In the genomic region with DNA sequence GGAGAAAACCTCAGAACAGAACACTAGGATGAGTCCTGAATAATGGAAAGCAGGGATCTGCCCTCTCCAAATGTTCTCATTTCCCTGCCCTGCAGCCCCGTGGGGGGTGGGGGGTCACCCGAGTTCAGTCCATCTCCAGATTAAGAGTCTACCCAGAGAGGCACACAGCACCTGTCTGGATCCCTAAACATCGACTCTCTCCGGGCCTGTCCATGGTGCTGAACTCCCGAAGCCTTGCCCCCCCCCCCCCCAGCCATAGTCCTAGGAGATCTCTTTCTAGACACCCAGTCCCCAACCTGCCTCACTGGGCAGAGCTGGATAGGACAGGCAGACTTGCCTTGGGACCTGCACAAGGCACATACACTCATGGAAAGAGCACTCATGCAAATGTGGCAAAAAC, we compare ENCODE assay signal across 20 mouse cellular contexts. TPM values are rescaled to one million over a fixed set of nuclear protein-coding genes. Genes with fewer than 3 reads are reported as not detected.
DNase-seq lines count a peak whose midpoint lies in the region; ATAC-seq and TF ChIP-seq lines count a peak whose summit lies in the region.
"Had no signal": no experiment of that assay in that cellular context is flagged by ENCODE, and none has a peak within 500 bp of the region (broad histone marks: within the 10 kb centered on the region; RNA-seq: fewer than 3 reads in every experiment).

No protein-coding gene starts in this region.

- TF ChIP-seq POLR2A in CH12.LX (IDR thresholded peaks at IDR 0.05; ENCODE audit: low read depth, low read length): no peak

- no peak overlapping the region for H3K4me3 ChIP-seq in hindbrain, embryonic 11.5 days (ENCODE audit: low read depth, low read length)
- H3K4me3 ChIP-seq in hindbrain, embryonic 12.5 days: no peak overlapping the region
- H3K4me3 ChIP-seq in CH12.LX (replicated peaks in 1 of 3; ENCODE audit: low read depth in 2 of 3, low read length in 2 of 3, poor library complexity in 1 of 3): no peak overlapping the region
- H3K4me3 ChIP-seq in embryonic facial prominence, embryonic 11.5 days (ENCODE audit: low read depth, low read length): no peak overlapping the region
- H3K4me3 ChIP-seq: embryonic facial prominence, embryonic 15.5 days; forebrain, embryonic 12.5 days; heart, embryonic 13.5 days; hindbrain, embryonic 13.5 days; midbrain, embryonic 12.5 days had no signal

- no peak for TF ChIP-seq EP300 in CH12.LX (IDR thresholded peaks at IDR 0.05; ENCODE audit: low read length)

- WGBS in hindbrain, embryonic 11.5 days: 21% methylated on average over 5 of the region's 5 CpGs
- WGBS in hindbrain, embryonic 12.5 days: 38% methylated on average over 5 of the region's 5 CpGs
- WGBS in embryonic facial prominence, embryonic 11.5 days: 36% methylated on average over 5 of the region's 5 CpGs

- no peak for ATAC-seq in hindbrain, embryonic 11.5 days (ENCODE audit: low FRiP score)
- no peak for ATAC-seq in hindbrain, embryonic 12.5 days (ENCODE audit: low FRiP score)
- ATAC-seq in embryonic facial prominence, embryonic 11.5 days (replicated peaks; ENCODE audit: insufficient number of reproducible peaks, low FRiP score, low TSS enrichment, low read depth): no peak

- DNase-seq in hindbrain, embryonic 11.5 days (ENCODE audit: low spot score): peak; percentile 15
- DNase-seq in 3T3-L1 (ENCODE audit: low read depth, low spot score): peak; percentile 7
- peak; percentile 3 for DNase-seq in CH12.LX (ENCODE audit: extremely low read depth)
- DNase-seq in embryonic facial prominence, embryonic 11.5 days (ENCODE audit: low spot score): peak; percentile 55
- no peak for DNase-seq in gastrocnemius, postnatal 10 days
- no peak for DNase-seq in retina, postnatal 1 day
- DNase-seq: cerebellum, postnatal 14 days; kidney, adult 11 months; layer of hippocampus, postnatal 36 days; left cerebral cortex, postnatal 4 days; right cerebral cortex, postnatal 25 days had no signal

- H3K4me2 ChIP-seq in hindbrain, embryonic 11.5 days (replicated peaks; ENCODE audit: low read depth, low read length): no peak overlapping the region
- H3K4me2 ChIP-seq in hindbrain, embryonic 12.5 days (replicated peaks): no peak overlapping the region
- H3K4me2 ChIP-seq in CH12.LX (ENCODE audit: insufficient read depth, low read depth, poor library complexity, severe bottlenecking): no peak overlapping the region
- no peak overlapping the region for H3K4me2 ChIP-seq in embryonic facial prominence, embryonic 11.5 days (ENCODE audit: low read depth, low read length)
- H3K4me2 ChIP-seq: embryonic facial prominence, embryonic 15.5 days; forebrain, embryonic 12.5 days; heart, embryonic 13.5 days; hindbrain, embryonic 13.5 days; midbrain, embryonic 12.5 days had no signal

- no peaks in the 10 kb centered on the region for H3K79me2 ChIP-seq in CH12.LX (replicated peaks; ENCODE audit: control insufficient read depth, extremely low read depth, insufficient read depth, poor library complexity, severe bottlenecking)

- no peaks in the 10 kb centered on the region for H3K27me3 ChIP-seq in hindbrain, embryonic 11.5 days (ENCODE audit: control insufficient read depth, insufficient read depth, low read length)
- no peaks in the 10 kb centered on the region; the same call in 1 of the 2 replicates for H3K27me3 ChIP-seq in hindbrain, embryonic 12.5 days
- H3K27me3 ChIP-seq in CH12.LX (replicated peaks): peaks cover 8% of the 10 kb centered on the region
- H3K27me3 ChIP-seq in embryonic facial prominence, embryonic 11.5 days (ENCODE audit: control insufficient read depth, insufficient read depth, low read length): no peaks in the 10 kb centered on the region
- H3K27me3 ChIP-seq: forebrain, embryonic 12.5 days; hindbrain, embryonic 13.5 days; midbrain, embryonic 12.5 days had no signal

- no peaks in the 10 kb centered on the region for H3K36me3 ChIP-seq in hindbrain, embryonic 11.5 days (ENCODE audit: control insufficient read depth, insufficient read depth, low read length)
- H3K36me3 ChIP-seq in hindbrain, embryonic 12.5 days: no peaks in the 10 kb centered on the region
- no peaks in the 10 kb centered on the region for H3K36me3 ChIP-seq in CH12.LX (replicated peaks in 1 of 2; ENCODE audit: control insufficient read depth in 1 of 2, insufficient read depth in 1 of 2, low read length in 1 of 2)
- no peaks in the 10 kb centered on the region for H3K36me3 ChIP-seq in embryonic facial prominence, embryonic 11.5 days (replicated peaks; ENCODE audit: control insufficient read depth, insufficient read depth, low read depth, low read length)
- H3K36me3 ChIP-seq: embryonic facial prominence, embryonic 15.5 days; forebrain, embryonic 12.5 days; heart, embryonic 13.5 days; hindbrain, embryonic 13.5 days; midbrain, embryonic 12.5 days had no signal

- no peak for TF ChIP-seq CTCF in CH12.LX (conservative IDR thresholded peaks at IDR 0.05 in 1 of 2, IDR thresholded peaks at IDR 0.05 in 1 of 2; ENCODE audit: low read depth in 2 of 2, low read length in 2 of 2)

- H3K9ac ChIP-seq in hindbrain, embryonic 11.5 days (ENCODE audit: low read depth, low read length): no peak overlapping the region
- no peak overlapping the region for H3K9ac ChIP-seq in hindbrain, embryonic 12.5 days
- H3K9ac ChIP-seq in CH12.LX (ENCODE audit: insufficient read depth, low read depth): no peak overlapping the region
- no peak overlapping the region for H3K9ac ChIP-seq in embryonic facial prominence, embryonic 11.5 days (replicated peaks; ENCODE audit: low read length)
- H3K9ac ChIP-seq: embryonic facial prominence, embryonic 15.5 days; forebrain, embryonic 12.5 days; heart, embryonic 13.5 days; hindbrain, embryonic 13.5 days; liver, embryonic 14.5 days; midbrain, embryonic 12.5 days had no signal

- H3K4me1 ChIP-seq in hindbrain, embryonic 11.5 days (replicated peaks; ENCODE audit: control insufficient read depth, insufficient read depth, low read length): no peaks in the 10 kb centered on the region
- 0 out of 2 replicates have a peak, but pooled peaks cover 2% of the 10 kb centered on the region for H3K4me1 ChIP-seq in hindbrain, embryonic 12.5 days
- H3K4me1 ChIP-seq in CH12.LX (ENCODE audit: control insufficient read depth in 1 of 2, insufficient read depth in 2 of 2): peaks cover 7 to 26% of the 10 kb centered on the region in 2 experiments
- no peaks in the 10 kb centered on the region for H3K4me1 ChIP-seq in embryonic facial prominence, embryonic 11.5 days (ENCODE audit: control insufficient read depth, insufficient read depth, low read length)
- H3K4me1 ChIP-seq: embryonic facial prominence, embryonic 15.5 days; forebrain, embryonic 12.5 days; midbrain, embryonic 12.5 days had no signal

- H3K9me3 ChIP-seq in hindbrain, embryonic 11.5 days (ENCODE audit: control insufficient read depth, low read length): no peaks in the 10 kb centered on the region
- H3K9me3 ChIP-seq in hindbrain, embryonic 12.5 days (replicated peaks): no peaks in the 10 kb centered on the region
- no peaks in the 10 kb centered on the region for H3K9me3 ChIP-seq in CH12.LX (replicated peaks; ENCODE audit: low read length)
- H3K9me3 ChIP-seq in embryonic facial prominence, embryonic 11.5 days (replicated peaks; ENCODE audit: control insufficient read depth, low read length): no peaks in the 10 kb centered on the region
- H3K9me3 ChIP-seq: embryonic facial prominence, embryonic 15.5 days; forebrain, embryonic 12.5 days; heart, embryonic 13.5 days; hindbrain, embryonic 13.5 days; midbrain, embryonic 12.5 days had no signal

- dilution Hi-C loops in CH12.LX (cut with MboI; ENCODE audit: extremely low pct_ligation_motif_present, extremely low pct_unique_long_range_greater_than_20kb, low sequenced_read_pairs): no loop called here

- TF ChIP-seq RAD21 in CH12.LX (IDR thresholded peaks at IDR 0.05; ENCODE audit: low read depth, low read length): no peak

- in situ Hi-C loops in CH12.LX (cut with MboI; ENCODE audit: low pct_ligation_motif_present, low pct_unique_long_range_greater_than_20kb, low sequenced_read_pairs): no loop called here

- no peak overlapping the region for H3K27ac ChIP-seq in hindbrain, embryonic 11.5 days (ENCODE audit: low read depth, low read length)
- no peak overlapping the region for H3K27ac ChIP-seq in hindbrain, embryonic 12.5 days
- no peak overlapping the region for H3K27ac ChIP-seq in CH12.LX (ENCODE audit: insufficient read depth, low read depth)
- H3K27ac ChIP-seq in embryonic facial prominence, embryonic 11.5 days (replicated peaks; ENCODE audit: low read depth, low read length): no peak overlapping the region
- H3K27ac ChIP-seq: embryonic facial prominence, embryonic 15.5 days; forebrain, embryonic 12.5 days; heart, embryonic 13.5 days; hindbrain, embryonic 13.5 days; liver, embryonic 14.5 days; midbrain, embryonic 12.5 days had no signal

TF ChIP-seq in CH12.LX, 34 proteins besides CTCF, POLR2A, EP300 and RAD21:
- TF ChIP-seq PAX5 (IDR thresholded peaks at IDR 0.05; ENCODE audit: low read length) (no peak), MYC (IDR thresholded peaks at IDR 0.05; ENCODE audit: low read depth, low read length) (no peak), IRF4 (IDR thresholded peaks at IDR 0.05; ENCODE audit: low read depth, low read length) (no peak), NELFE (IDR thresholded peaks at IDR 0.05; ENCODE audit: low read depth, low read length) (no peak), SMC3 (IDR thresholded peaks at IDR 0.05; ENCODE audit: low read depth, low read length) (no peak), BHLHE40 (IDR thresholded peaks at IDR 0.05; ENCODE audit: low read depth, low read length) (no peak), HCFC1 (IDR thresholded peaks at IDR 0.05; ENCODE audit: low read depth, low read length) (no peak), JUN (IDR thresholded peaks at IDR 0.05; ENCODE audit: insufficient read depth, low read depth, low read length) (no peak)

RNA-seq across cellular contexts. Expression of gene Tbc1d21, which starts 29.4 kb away (rescaled TPM):
- not detected in 2 replicates for polyA plus RNA-seq in hindbrain, embryonic 11.5 days (2014; fragmentation: Nextera tagmentation; extraction: Ambion mirVana)
- polyA plus RNA-seq in hindbrain, embryonic 12.5 days (2016; fragmentation: Nextera tagmentation; extraction: Ambion mirVana): not detected in 2 replicates
- total RNA-seq in CH12.LX (2012; rRNA removed) (not detected in 2 replicates), CH12.LX (2014; rRNA removed) (not detected in 2 replicates)
- 4.5 and 4.6 TPM in 2 replicates for polyA plus RNA-seq in CH12.LX (2012; ENCODE audit: insufficient read length, low read depth)
- polyA plus RNA-seq in embryonic facial prominence, embryonic 11.5 days (2014; fragmentation: Nextera tagmentation; extraction: Ambion mirVana): not detected in 2 replicates
- not detected for total RNA-seq in gastrocnemius, postnatal 10 days (2021)
- total RNA-seq: adrenal gland, postnatal 36 days; granulocyte monocyte progenitor cell, adult 5-6 weeks; layer of hippocampus, postnatal 36 days; left cerebral cortex, postnatal 4 days had no signal
- polyA plus RNA-seq: embryonic facial prominence, embryonic 15.5 days; forebrain, embryonic 12.5 days; heart, embryonic 13.5 days; hindbrain, embryonic 13.5 days; liver, embryonic 14.5 days; midbrain, embryonic 12.5 days had no signal

Comparison
In these comparisons a context has a peak if more than half of its experiments do, and no peak if none do; other contexts are left out.
1. DNase-seq: peak in hindbrain, embryonic 11.5 days (single experiment), 3T3-L1 (single experiment), CH12.LX (single experiment) and embryonic facial prominence, embryonic 11.5 days (single experiment); none in gastrocnemius, postnatal 10 days (single experiment) and retina, postnatal 1 day (single experiment).